Mouse (Mus musculus) liver (tissue): Measurements from ENCODE around the gene Dcst2.

Experiments
- DNase-seq: peaks from one replicate; pipeline ENCODE4 v3.0.0-alpha.2; 2020; ENCODE audit warnings: mixed read lengths

Gene Dcst2

GRCm38 (mm10) chr3:89365486-89366414, 4.0 kb downstream of the Dcst2 start:
- no peak for DNase-seq

- DNase-seq, result no peak
Observed at GRCm38 (mm10) chr3:89367338-89367737, 5.6 kb downstream of the Dcst2 start.

GRCm38 (mm10) chr3:89373581-89374231, 11.9 kb downstream of the Dcst2 start:
- DNase-seq, result no peak

GRCm38 (mm10) chr3:89377831-89378230, 16.1 kb downstream of the Dcst2 start:
- DNase-seq, result no peak

GRCm38 (mm10) chr3:89378394-89379067, 16.8 kb downstream of the Dcst2 start:
- DNase-seq, result peak; percentile 71

- DNase-seq, result no peak
Observed at GRCm38 (mm10) chr3:89379388-89380131, 17.8 kb downstream of the Dcst2 start.

GRCm38 (mm10) chr3:89380291-89380690, 18.5 kb downstream of the Dcst2 start:
- DNase-seq, result no peak

GRCm38 (mm10) chr3:89380711-89381110, 18.9 kb downstream of the Dcst2 start:
- no peak for DNase-seq

GRCm38 (mm10) chr3:89381233-89381632, 19.5 kb downstream of the Dcst2 start:
- DNase-seq, result no peak

GRCm38 (mm10) chr3:89382033-89382882, 20.5 kb downstream of the Dcst2 start:
- DNase-seq, result no peak

GRCm38 (mm10) chr3:89382950-89383349, 21.2 kb downstream of the Dcst2 start:
- DNase-seq, result no peak

GRCm38 (mm10) chr3:89383651-89384255, 22.0 kb downstream of the Dcst2 start:
- no peak for DNase-seq

GRCm38 (mm10) chr3:89384331-89385076, 22.7 kb downstream of the Dcst2 start:
- DNase-seq, result no peak

GRCm38 (mm10) chr3:89385451-89385850, 23.7 kb downstream of the Dcst2 start:
- no peak for DNase-seq

GRCm38 (mm10) chr3:89386438-89387420, 25.0 kb downstream of the Dcst2 start:
- no peak for DNase-seq

- no peak for DNase-seq
Observed at GRCm38 (mm10) chr3:89387632-89388031, 25.9 kb downstream of the Dcst2 start.

GRCm38 (mm10) chr3:89388134-89388881, 26.5 kb downstream of the Dcst2 start:
- DNase-seq, result no peak
